Mouse (Mus musculus) erythroblast, embryonic 14.5 days (primary cell): ENCODE data around the gene Ccdc183. TPM values are rescaled to one million over a fixed set of nuclear protein-coding genes. Genes with fewer than 3 reads are reported as not detected.

ENCODE experiments used
- H3K27me3 ChIP-seq: 2 replicates; pipeline ENCODE4 v1.6.1; 2012; ENCODE audit warnings: inconsistent platforms; ENCODE audit not compliant: control insufficient read depth
- H3K36me3 ChIP-seq: 2 replicates; pipeline ENCODE4 v1.6.1; 2012; ENCODE audit warnings: mild to moderate bottlenecking, inconsistent platforms; ENCODE audit not compliant: control insufficient read depth
- H3K4me1 ChIP-seq: 2 replicates; pipeline ENCODE4 v1.6.1; 2012; ENCODE audit warnings: inconsistent platforms; ENCODE audit not compliant: control insufficient read depth
- H3K4me3 ChIP-seq: replicated peaks from 2 replicates; pipeline ENCODE3; 2012; ENCODE audit warnings: moderate library complexity, mild to moderate bottlenecking, inconsistent platforms
- H3K9me3 ChIP-seq: 2 replicates; pipeline ENCODE4 v1.6.1; 2012; ENCODE audit warnings: low read length, inconsistent platforms, mixed read lengths; ENCODE audit not compliant: control insufficient read depth
- GATA1 ChIP-seq: IDR thresholded peaks from 2 replicates; pipeline ENCODE4 v1.6.1; 2012; ENCODE audit warnings: low read length, inconsistent platforms, mixed read lengths
- TAL1 ChIP-seq: IDR thresholded peaks from 3 replicates; pipeline ENCODE4 v1.6.1; 2012; ENCODE audit warnings: low read length, inconsistent platforms, mixed read lengths
- polyA plus RNA-seq: library from polyadenylated mRNA; stranded (reverse); fragments of >175 nt; gene quantifications from 2 replicates; pipeline ENCODE4 v1.2.3, GENCODE M21; 2012

Gene Ccdc183
- polyA plus RNA-seq, 1 experiment = not detected

GRCm38 (mm10) chr2:25591863-25592262, 25.6 kb downstream of the Ccdc183 start:
- Histone ChIP-seq H3K27me3 (no peaks in the 10 kb centered on the region), H3K4me3 (no peak overlapping the region), H3K36me3 (peaks cover 90% of the 10 kb centered on the region), H3K9me3 (no peaks in the 10 kb centered on the region), H3K4me1 (no peaks in the 10 kb centered on the region)
- TF ChIP-seq TAL1 (no peak), GATA1 (no peak)

DNA sequence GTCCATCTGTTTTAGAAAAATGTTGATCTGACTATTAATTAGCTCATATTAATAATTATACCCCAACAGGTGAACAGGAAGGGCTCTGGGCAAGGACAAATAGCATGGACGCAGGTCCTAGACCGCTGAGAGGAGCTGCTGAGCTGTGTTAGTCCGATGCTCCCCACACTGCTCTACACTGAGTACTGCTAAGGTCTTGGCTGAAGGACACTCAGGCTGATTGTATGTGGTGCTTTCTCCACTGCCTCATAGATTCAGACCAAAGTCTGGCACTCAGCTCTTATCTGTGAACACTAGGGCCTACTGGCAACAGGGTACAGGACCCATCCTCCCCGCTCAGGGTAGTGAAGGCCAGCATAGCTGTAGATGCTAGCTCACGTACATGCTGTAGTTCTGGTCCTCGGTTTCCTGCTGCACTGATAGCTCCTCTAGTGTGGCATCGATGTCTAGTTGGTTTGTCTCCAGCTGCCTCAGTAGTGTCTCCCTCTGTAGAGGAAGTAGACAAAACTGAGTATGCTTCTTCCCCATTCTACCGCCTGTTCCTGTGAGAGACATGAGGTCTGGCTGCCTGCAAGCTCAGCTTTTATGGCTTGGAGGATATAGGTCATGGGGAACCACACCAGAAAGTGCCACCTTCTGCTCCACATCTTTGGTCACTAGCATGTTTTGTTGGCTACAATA, 29.1 kb downstream of the Ccdc183 start:
- Histone ChIP-seq H3K27me3 (no peaks in the 10 kb centered on the region), H3K4me1 (no peaks in the 10 kb centered on the region), H3K4me3 (no peak overlapping the region), H3K9me3 (no peaks in the 10 kb centered on the region), H3K36me3 (peaks cover 90% of the 10 kb centered on the region)
- TF ChIP-seq TAL1 (no peak), GATA1 (no peak)

GRCm38 (mm10) chr2:25587290-25587689, 30.2 kb downstream of the Ccdc183 start:
- peaks cover 87% of the 10 kb centered on the region for H3K36me3 ChIP-seq
- no peak for TF ChIP-seq GATA1
- TF ChIP-seq TAL1 = no peak

DNA sequence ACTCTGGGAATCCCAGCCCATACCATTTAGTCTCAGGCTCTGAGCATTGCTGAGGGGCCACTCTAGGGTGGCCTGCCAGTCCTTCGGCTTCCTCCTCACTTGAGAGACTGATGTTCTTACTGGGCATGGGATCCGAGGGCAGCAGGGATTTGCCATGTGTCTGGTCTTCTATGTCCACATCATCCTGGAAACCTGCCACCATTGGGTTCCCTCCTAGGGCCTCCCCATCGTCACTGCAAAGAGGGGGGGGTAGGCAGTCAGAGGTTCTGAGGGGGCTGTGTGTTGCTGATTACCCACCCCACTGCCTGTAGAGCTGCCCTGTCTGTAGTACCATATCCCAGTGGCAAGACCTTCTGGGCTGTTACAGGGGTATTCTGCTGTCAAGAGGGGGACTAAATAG, 31.9 kb downstream of the Ccdc183 start:
- H3K4me1 ChIP-seq = peaks cover 18% of the 10 kb centered on the region
- H3K36me3 ChIP-seq = peaks cover 70% of the 10 kb centered on the region
- H3K27me3 ChIP-seq = peaks cover 9% of the 10 kb centered on the region
- no peak for TF ChIP-seq GATA1
- no peak for TF ChIP-seq TAL1
- H3K9me3 ChIP-seq = no peaks in the 10 kb centered on the region
- no peak overlapping the region for H3K4me3 ChIP-seq

More at GRCm38 (mm10) chr2:25587290-25587689, 30.2 kb downstream of the Ccdc183 start:
- Histone ChIP-seq H3K4me1 (peaks cover 8% of the 10 kb centered on the region), H3K4me3 (no peak overlapping the region), H3K27me3 (no peaks in the 10 kb centered on the region), H3K9me3 (no peaks in the 10 kb centered on the region)

DNA sequence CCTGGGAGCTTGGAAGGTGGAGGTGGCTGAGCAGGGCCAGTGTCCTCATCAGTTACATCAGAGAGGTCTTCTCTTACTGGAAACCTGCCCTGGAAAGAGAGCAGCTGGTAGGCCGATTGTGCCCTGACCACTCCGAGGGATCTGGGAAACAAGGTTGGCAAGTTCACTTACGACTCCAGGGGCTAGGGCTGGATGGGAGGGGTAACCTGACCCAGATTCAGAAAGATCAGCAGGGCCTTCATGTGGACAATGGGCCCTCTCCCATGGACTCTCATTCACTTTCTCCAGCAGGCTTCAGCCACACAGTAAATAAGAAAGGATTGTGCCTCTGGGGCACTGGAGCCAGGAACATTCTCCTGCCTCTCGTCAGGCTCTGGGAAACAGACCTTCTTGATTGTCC, 32.6 kb downstream of the Ccdc183 start:
- no peak for TF ChIP-seq TAL1
- no peak for TF ChIP-seq GATA1
- Histone ChIP-seq H3K36me3 (peaks cover 62% of the 10 kb centered on the region), H3K27me3 (peaks cover 16% of the 10 kb centered on the region), H3K9me3 (no peaks in the 10 kb centered on the region), H3K4me3 (no peak overlapping the region), H3K4me1 (peaks cover 19% of the 10 kb centered on the region)

GRCm38 (mm10) chr2:25584152-25584551, 33.3 kb downstream of the Ccdc183 start:
- Histone ChIP-seq H3K9me3 (peaks cover 3% of the 10 kb centered on the region), H3K4me3 (no peak overlapping the region), H3K36me3 (peaks cover 58% of the 10 kb centered on the region), H3K27me3 (peaks cover 23% of the 10 kb centered on the region), H3K4me1 (peaks cover 22% of the 10 kb centered on the region)
- TF ChIP-seq TAL1 = no peak
- TF ChIP-seq GATA1 = no peak

DNA sequence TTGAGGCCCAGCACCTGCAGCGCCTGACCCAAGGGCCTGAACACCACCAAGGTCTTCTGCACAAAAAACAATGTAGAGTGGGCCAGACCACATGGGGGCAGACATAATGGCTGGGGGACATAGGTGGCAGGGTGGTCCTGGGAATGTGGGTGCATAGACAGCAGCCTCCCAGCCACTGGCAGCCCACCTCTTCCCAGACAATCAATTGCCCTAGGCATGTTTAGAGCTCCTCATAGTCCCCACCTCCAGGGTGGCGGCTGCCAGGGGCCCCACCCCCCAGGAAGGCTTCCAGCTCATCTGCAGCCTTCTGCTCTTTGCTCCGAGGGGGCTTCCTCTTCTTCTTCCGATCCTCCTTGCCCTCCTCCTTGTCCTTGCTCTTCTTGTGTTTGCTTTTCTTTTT, 33.9 kb downstream of the Ccdc183 start:
- Histone ChIP-seq H3K4me3 (no peak overlapping the region), H3K36me3 (peaks cover 55% of the 10 kb centered on the region), H3K27me3 (peaks cover 29% of the 10 kb centered on the region), H3K9me3 (peaks cover 9% of the 10 kb centered on the region), H3K4me1 (peaks cover 22% of the 10 kb centered on the region)
- TF ChIP-seq TAL1 (no peak), GATA1 (no peak)

GRCm38 (mm10) chr2:25583120-25583481, 34.4 kb downstream of the Ccdc183 start:
- TF ChIP-seq GATA1 = no peak
- no peak for TF ChIP-seq TAL1

GRCm38 (mm10) chr2:25582466-25583119, 34.9 kb downstream of the Ccdc183 start:
- peaks cover 28% of the 10 kb centered on the region for H3K4me1 ChIP-seq
- peaks cover 39% of the 10 kb centered on the region for H3K27me3 ChIP-seq
- no peak overlapping the region for H3K4me3 ChIP-seq
- TF ChIP-seq TAL1 (no peak), GATA1 (no peak)
- H3K36me3 ChIP-seq = peaks cover 45% of the 10 kb centered on the region
- H3K9me3 ChIP-seq = peaks cover 18% of the 10 kb centered on the region

More at GRCm38 (mm10) chr2:25583120-25583481, 34.4 kb downstream of the Ccdc183 start:
- Histone ChIP-seq H3K9me3 (peaks cover 14% of the 10 kb centered on the region), H3K36me3 (peaks cover 50% of the 10 kb centered on the region), H3K4me3 (no peak overlapping the region), H3K27me3 (peaks cover 34% of the 10 kb centered on the region), H3K4me1 (peaks cover 24% of the 10 kb centered on the region)
